Mouse (Mus musculus) stomach, embryonic 16.5 days (tissue): ENCODE measurements around the gene Ushbp1. TPM values are rescaled to one million over a fixed set of nuclear protein-coding genes. Genes with fewer than 3 reads are reported as not detected.

Experiments used
- ATAC-seq: fragments of 200-750 bp; cut with Nextera tagmentation; 2 replicates; pipeline ENCODE4 v1.8.0; 2017; ENCODE audit warnings: moderate number of reproducible peaks, moderate TSS enrichment; ENCODE audit not compliant: insufficient read depth, low FRiP score
- H3K27ac ChIP-seq: fragments of 300-500 bp; sonication (generic); 2 replicates; pipeline ENCODE4 v1.5.1; 2014; ENCODE audit warnings: low read length
- H3K27me3 ChIP-seq: fragments of 300-500 bp; sonication (generic); 2 replicates; pipeline ENCODE4 v1.6.1; 2014; ENCODE audit warnings: low read length, control low read depth, mixed read lengths; ENCODE audit not compliant: control insufficient read depth, insufficient read depth
- H3K36me3 ChIP-seq: fragments of 300-500 bp; sonication (generic); 2 replicates; pipeline ENCODE4 v1.6.1; 2014; ENCODE audit warnings: low read length; ENCODE audit not compliant: control insufficient read depth, insufficient read depth
- H3K4me1 ChIP-seq: fragments of 300-500 bp; sonication (generic); 2 replicates; pipeline ENCODE4 v1.6.1; 2014; ENCODE audit warnings: low read length, control low read depth, mixed read lengths; ENCODE audit not compliant: control insufficient read depth, insufficient read depth
- H3K4me2 ChIP-seq: fragments of 300-500 bp; sonication (generic); 2 replicates; pipeline ENCODE4 v1.6.1; 2014; ENCODE audit warnings: low read depth, low read length, mixed read lengths
- H3K4me3 ChIP-seq: fragments of 300-500 bp; sonication (generic); replicated peaks from 2 replicates; pipeline ENCODE4 v1.5.1; 2014; ENCODE audit warnings: mild to moderate bottlenecking, low read length
- H3K9ac ChIP-seq: fragments of 300-500 bp; sonication (generic); 2 replicates; pipeline ENCODE4 v1.6.1; 2014; ENCODE audit warnings: low read length
- H3K9me3 ChIP-seq: fragments of 300-500 bp; sonication (generic); replicated peaks from 2 replicates; pipeline ENCODE4 v1.6.1; 2016; ENCODE audit warnings: low read length, control low read depth; ENCODE audit not compliant: control insufficient read depth
- whole genome bisulfite sequencing: fragments of 180-500 bp; shearing (Covaris S2); extraction: QIAGEN DNeasy Blood & Tissue Kit; methylation state at CpG from one replicate; pipeline ENCODE4 v1.1.7; 2014; 5-methylcytosine and 5-hydroxymethylcytosine counted together
- polyA plus RNA-seq: library from polyadenylated mRNA; unstranded; fragments of >200 nt; fragmentation: Nextera tagmentation; extraction: Ambion mirVana; gene quantifications from 2 replicates; pipeline ENCODE4 v1.2.1, GENCODE M21; 2015

The Ushbp1 gene
- polyA plus RNA-seq, 1 experiment from 2014 or later, result 12.8 TPM

- H3K4me3 ChIP-seq, result peak overlapping the region; percentile 9; the same call in 1 of the 2 replicates
- peak overlapping the region; percentile 46 for H3K4me2 ChIP-seq
- no peak overlapping the region for H3K27ac ChIP-seq
- H3K9me3 ChIP-seq, result no peaks in the 10 kb centered on the region
- peaks cover 38% of the 10 kb centered on the region for H3K4me1 ChIP-seq
- H3K9ac ChIP-seq, result peak overlapping the region; percentile 53; the same call in 1 of the 2 replicates
- H3K36me3 ChIP-seq, result peaks cover 5% of the 10 kb centered on the region; the same call in 1 of the 2 replicates
- H3K27me3 ChIP-seq, result no peaks in the 10 kb centered on the region
- ATAC-seq, result no peak
- 55% methylated on average over 8 of the region's 8 CpGs for WGBS
Observed at GRCm38 (mm10) chr8:71376423-71377030, 19.1 kb downstream of the Ushbp1 start.

GRCm38 (mm10) chr8:71375581-71376422 lies 19.8 kb downstream of the Ushbp1 start:
- Histone ChIP-seq H3K9me3 (no peaks in the 10 kb centered on the region), H3K27ac (peak overlapping the region; percentile 26; the same call in 1 of the 2 replicates), H3K9ac (peak overlapping the region; percentile 53; the same call in 1 of the 2 replicates), H3K27me3 (no peaks in the 10 kb centered on the region), H3K4me1 (peaks cover 38% of the 10 kb centered on the region), H3K4me2 (peak overlapping the region; percentile 46), H3K4me3 (peak overlapping the region; percentile 9), H3K36me3 (peaks cover 5% of the 10 kb centered on the region; the same call in 1 of the 2 replicates)
- WGBS, result 12% methylated on average over 74 of the region's 74 CpGs
- ATAC-seq, result peak; percentile 24; the same call in 1 of the 2 replicates

- Histone ChIP-seq H3K9ac (no peak overlapping the region), H3K4me3 (no peak overlapping the region), H3K36me3 (peaks cover 5% of the 10 kb centered on the region; the same call in 1 of the 2 replicates), H3K27ac (no peak overlapping the region), H3K9me3 (no peaks in the 10 kb centered on the region), H3K27me3 (no peaks in the 10 kb centered on the region), H3K4me1 (peaks cover 37% of the 10 kb centered on the region), H3K4me2 (no peak overlapping the region)
- WGBS, result 81% methylated on average over 17 of the region's 17 CpGs
- ATAC-seq, result no peak
Observed at GRCm38 (mm10) chr8:71374616-71375206, 20.9 kb downstream of the Ushbp1 start.

- ATAC-seq, result no peak
- peaks cover 31% of the 10 kb centered on the region for H3K4me1 ChIP-seq
- H3K9me3 ChIP-seq, result no peaks in the 10 kb centered on the region
- H3K27me3 ChIP-seq, result no peaks in the 10 kb centered on the region
- no peak overlapping the region for H3K27ac ChIP-seq
- WGBS, result 94% methylated on average over 3 of the region's 3 CpGs
- no peak overlapping the region for H3K4me3 ChIP-seq
- H3K36me3 ChIP-seq, result peaks cover 5% of the 10 kb centered on the region; the same call in 1 of the 2 replicates
- H3K4me2 ChIP-seq, result no peak overlapping the region
- H3K9ac ChIP-seq, result no peak overlapping the region
Observed at GRCm38 (mm10) chr8:71373000-71373399, 22.6 kb downstream of the Ushbp1 start.

- Histone ChIP-seq H3K4me2 (no peak overlapping the region), H3K4me3 (no peak overlapping the region), H3K36me3 (peaks cover 5% of the 10 kb centered on the region; the same call in 1 of the 2 replicates), H3K27ac (no peak overlapping the region), H3K27me3 (no peaks in the 10 kb centered on the region), H3K9ac (no peak overlapping the region), H3K9me3 (no peaks in the 10 kb centered on the region), H3K4me1 (peaks cover 36% of the 10 kb centered on the region)
- ATAC-seq, result no peak
- 80% methylated on average over 12 of the region's 12 CpGs for WGBS
Observed at GRCm38 (mm10) chr8:71372427-71372826, 23.2 kb downstream of the Ushbp1 start.

- no peaks in the 10 kb centered on the region for H3K9me3 ChIP-seq
- peaks cover 27% of the 10 kb centered on the region for H3K4me1 ChIP-seq
- peak; percentile 88 for ATAC-seq
- no peaks in the 10 kb centered on the region for H3K27me3 ChIP-seq
- H3K4me3 ChIP-seq, result peak within 1 kb of the TSS; percentile 80
- peak within 1 kb of the TSS; percentile 81 for H3K9ac ChIP-seq
- H3K36me3 ChIP-seq, result peaks cover 5% of the 10 kb centered on the region; the same call in 1 of the 2 replicates
- H3K27ac ChIP-seq, result peak within 1 kb of the TSS; percentile 92
- under 1% methylated on average over 68 of the region's 68 CpGs for WGBS
- peak within 1 kb of the TSS; percentile 55 for H3K4me2 ChIP-seq
Observed at GRCm38 (mm10) chr8:71371236-71371848, 24.3 kb downstream of the Ushbp1 start, which contains the start of gene Ocel1. TSS of gene Ocel1 (plus strand) at chr8:71371298.

- H3K27ac ChIP-seq, result peak overlapping the region; percentile 32; the same call in 1 of the 2 replicates
- no peaks in the 10 kb centered on the region for H3K27me3 ChIP-seq
- H3K9me3 ChIP-seq, result no peaks in the 10 kb centered on the region
- WGBS, result 17% methylated on average over 5 of the region's 5 CpGs
- peak overlapping the region; percentile 80 for H3K4me3 ChIP-seq
- peaks cover 5% of the 10 kb centered on the region; the same call in 1 of the 2 replicates for H3K36me3 ChIP-seq
- ATAC-seq, result no peak
- peak overlapping the region; percentile 81 for H3K9ac ChIP-seq
- peaks cover 21% of the 10 kb centered on the region for H3K4me1 ChIP-seq
- H3K4me2 ChIP-seq, result peak overlapping the region; percentile 55
Observed at GRCm38 (mm10) chr8:71370711-71371235, 24.8 kb downstream of the Ushbp1 start.

- ATAC-seq, result no peak
- no peaks in the 10 kb centered on the region for H3K27me3 ChIP-seq
- 93% methylated on average over 10 of the region's 10 CpGs for WGBS
- no peak overlapping the region for H3K4me2 ChIP-seq
- H3K4me1 ChIP-seq, result peaks cover 15% of the 10 kb centered on the region
- no peak overlapping the region for H3K27ac ChIP-seq
- no peaks in the 10 kb centered on the region for H3K9me3 ChIP-seq
- H3K36me3 ChIP-seq, result peaks cover 5% of the 10 kb centered on the region; the same call in 1 of the 2 replicates
- no peak overlapping the region for H3K9ac ChIP-seq
- H3K4me3 ChIP-seq, result no peak overlapping the region
Observed at GRCm38 (mm10) chr8:71369040-71369718, 26.4 kb downstream of the Ushbp1 start.
